Mouse (Mus musculus) erythroblast, embryonic 14.5 days (primary cell): ENCODE results near the gene Hydin. TPM values are rescaled to one million over a fixed set of nuclear protein-coding genes. Genes with fewer than 3 reads are reported as not detected.
A peak's percentile ranks its signal among the peaks of the same experiment; 100 is the strongest.

Source experiments
- H3K27me3 ChIP-seq: 2 replicates; pipeline ENCODE4 v1.6.1; 2012; ENCODE audit warnings: inconsistent platforms; ENCODE audit not compliant: control insufficient read depth
- H3K36me3 ChIP-seq: 2 replicates; pipeline ENCODE4 v1.6.1; 2012; ENCODE audit warnings: mild to moderate bottlenecking, inconsistent platforms; ENCODE audit not compliant: control insufficient read depth
- H3K4me1 ChIP-seq: 2 replicates; pipeline ENCODE4 v1.6.1; 2012; ENCODE audit warnings: inconsistent platforms; ENCODE audit not compliant: control insufficient read depth
- H3K4me3 ChIP-seq: replicated peaks from 2 replicates; pipeline ENCODE3; 2012; ENCODE audit warnings: moderate library complexity, mild to moderate bottlenecking, inconsistent platforms
- H3K9me3 ChIP-seq: 2 replicates; pipeline ENCODE4 v1.6.1; 2012; ENCODE audit warnings: low read length, inconsistent platforms, mixed read lengths; ENCODE audit not compliant: control insufficient read depth
- GATA1 ChIP-seq: IDR thresholded peaks from 2 replicates; pipeline ENCODE4 v1.6.1; 2012; ENCODE audit warnings: low read length, inconsistent platforms, mixed read lengths
- TAL1 ChIP-seq: IDR thresholded peaks from 3 replicates; pipeline ENCODE4 v1.6.1; 2012; ENCODE audit warnings: low read length, inconsistent platforms, mixed read lengths
- polyA plus RNA-seq: library from polyadenylated mRNA; stranded (reverse); fragments of >175 nt; gene quantifications from 2 replicates; pipeline ENCODE4 v1.2.3, GENCODE M21; 2012

Gene Hydin
- polyA plus RNA-seq, 1 experiment, result under 0.01 TPM

- Histone ChIP-seq H3K4me1 (no peaks in the 10 kb centered on the region), H3K36me3 (no peaks in the 10 kb centered on the region), H3K27me3 (no peaks in the 10 kb centered on the region), H3K9me3 (no peaks in the 10 kb centered on the region), H3K4me3 (no peak overlapping the region)
- TF ChIP-seq GATA1 (no peak), TAL1 (no peak)
Measured at GRCm38 (mm10) chr8:110592641-110593040, 325.9 kb downstream of the Hydin start.

GRCm38 (mm10) chr8:110594164-110594563 is 327.4 kb downstream of the Hydin start:
- no peaks in the 10 kb centered on the region for H3K36me3 ChIP-seq
- TF ChIP-seq TAL1 (no peak), GATA1 (no peak)
- H3K4me1 ChIP-seq, result no peaks in the 10 kb centered on the region
- no peaks in the 10 kb centered on the region for H3K9me3 ChIP-seq
- H3K4me3 ChIP-seq, result no peak overlapping the region
- H3K27me3 ChIP-seq, result no peaks in the 10 kb centered on the region

- TF ChIP-seq TAL1 (no peak), GATA1 (no peak)
- Histone ChIP-seq H3K4me3 (no peak overlapping the region), H3K27me3 (no peaks in the 10 kb centered on the region), H3K4me1 (no peaks in the 10 kb centered on the region), H3K9me3 (no peaks in the 10 kb centered on the region), H3K36me3 (no peaks in the 10 kb centered on the region)
Measured at GRCm38 (mm10) chr8:110604556-110604955, 337.8 kb downstream of the Hydin start.

- no peaks in the 10 kb centered on the region for H3K27me3 ChIP-seq
- TF ChIP-seq GATA1, result no peak
- no peak for TF ChIP-seq TAL1
- H3K36me3 ChIP-seq, result no peaks in the 10 kb centered on the region
- no peaks in the 10 kb centered on the region for H3K4me1 ChIP-seq
- no peaks in the 10 kb centered on the region for H3K9me3 ChIP-seq
- H3K4me3 ChIP-seq, result no peak overlapping the region
Measured at GRCm38 (mm10) chr8:110605401-110606015, 338.7 kb downstream of the Hydin start.

GRCm38 (mm10) chr8:110615730-110616129 is 349.0 kb downstream of the Hydin start:
- H3K4me3 ChIP-seq, result no peak overlapping the region
- peaks cover 2% of the 10 kb centered on the region for H3K27me3 ChIP-seq
- H3K36me3 ChIP-seq, result peaks cover 2% of the 10 kb centered on the region
- H3K4me1 ChIP-seq, result peaks cover 36% of the 10 kb centered on the region
- H3K9me3 ChIP-seq, result no peaks in the 10 kb centered on the region
- TF ChIP-seq TAL1, result no peak
- TF ChIP-seq GATA1, result no peak

- no peaks in the 10 kb centered on the region for H3K9me3 ChIP-seq
- peaks cover 4% of the 10 kb centered on the region for H3K36me3 ChIP-seq
- peaks cover 2% of the 10 kb centered on the region for H3K27me3 ChIP-seq
- peaks cover 43% of the 10 kb centered on the region for H3K4me1 ChIP-seq
- TF ChIP-seq TAL1 (no peak), GATA1 (no peak)
- H3K4me3 ChIP-seq, result peak overlapping the region; percentile 99
Measured at GRCm38 (mm10) chr8:110617801-110618358, 351.1 kb downstream of the Hydin start.

GRCm38 (mm10) chr8:110618391-110619207 is 351.8 kb downstream of the Hydin start, which contains the start of gene Vac14:
TSS of gene Vac14 (plus strand) at chr8:110618585.
- TF ChIP-seq GATA1 (no peak), TAL1 (no peak)
- H3K4me1 ChIP-seq, result peaks cover 43% of the 10 kb centered on the region
- peak within 1 kb of the TSS; percentile 99 for H3K4me3 ChIP-seq
- no peaks in the 10 kb centered on the region for H3K9me3 ChIP-seq
- peaks cover 2% of the 10 kb centered on the region for H3K27me3 ChIP-seq
- peaks cover 4% of the 10 kb centered on the region for H3K36me3 ChIP-seq

GRCm38 (mm10) chr8:110619208-110619574 is 352.4 kb downstream of the Hydin start:
- Histone ChIP-seq H3K36me3 (peaks cover 4% of the 10 kb centered on the region), H3K27me3 (peaks cover 2% of the 10 kb centered on the region), H3K4me1 (peaks cover 45% of the 10 kb centered on the region), H3K4me3 (peak overlapping the region; percentile 99), H3K9me3 (no peaks in the 10 kb centered on the region)
- TF ChIP-seq GATA1 (no peak), TAL1 (no peak)

- peaks cover 4% of the 10 kb centered on the region for H3K36me3 ChIP-seq
- peak overlapping the region; percentile 99 for H3K4me3 ChIP-seq
- no peaks in the 10 kb centered on the region for H3K9me3 ChIP-seq
- TF ChIP-seq GATA1 (no peak), TAL1 (no peak)
- H3K4me1 ChIP-seq, result peaks cover 45% of the 10 kb centered on the region
- peaks cover 2% of the 10 kb centered on the region for H3K27me3 ChIP-seq
Measured at GRCm38 (mm10) chr8:110619919-110620318, 353.1 kb downstream of the Hydin start.
